Mouse (Mus musculus) mouse trophoblast stem cell (cell line): Measurements from ENCODE around the gene Zcchc10.
"Not testable (repeated sequence)": the region's sequence is repeated elsewhere in the genome, so short reads cannot be mapped to it uniquely, and the experiment has no call there.

Experiments
- in situ Hi-C, 2 experiments: fragments of 300-500 bp; cut with MseI, MboI; formaldehyde crosslinking; loops; 2 replicates in 1 of 2; 3 replicates in 1 of 2; pipeline ENCODE4 v1.15.1; 2025

Gene Zcchc10

GRCm38 (mm10) chr11:53324512-53324968 lies at the start of gene Zcchc10:
Gene Zcchc10, plus strand, starts transcription at chr11:53324679.
- in situ Hi-C loops: no loop called here

- in situ Hi-C loops: no loop called here
Measured at GRCm38 (mm10) chr11:53275358-53275757, 49.1 kb upstream of the Zcchc10 start.

GRCm38 (mm10) chr11:53278411-53278810 lies 46.1 kb upstream of the Zcchc10 start:
- in situ Hi-C loops: no loop called here

DNA sequence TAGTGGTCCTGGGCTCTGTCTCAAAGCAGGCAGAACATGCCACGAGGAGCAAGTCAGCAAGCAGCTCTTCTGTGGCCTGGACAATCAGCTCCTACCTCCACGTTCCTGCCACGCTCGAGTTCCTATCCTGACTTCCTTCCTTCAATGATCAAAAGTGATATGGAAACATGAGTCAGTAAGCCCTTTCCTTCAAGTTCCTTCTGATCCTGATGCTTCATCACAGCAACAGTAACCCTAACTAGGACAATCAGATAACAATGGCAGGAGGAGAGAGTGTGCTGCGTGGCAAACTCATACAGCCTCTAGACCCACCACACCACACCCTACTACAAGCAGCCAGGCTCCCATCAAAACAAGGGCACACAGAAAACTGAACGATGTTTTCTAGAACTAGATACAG lies 38.6 kb upstream of the Zcchc10 start:
- in situ Hi-C loops: no loop called here

DNA sequence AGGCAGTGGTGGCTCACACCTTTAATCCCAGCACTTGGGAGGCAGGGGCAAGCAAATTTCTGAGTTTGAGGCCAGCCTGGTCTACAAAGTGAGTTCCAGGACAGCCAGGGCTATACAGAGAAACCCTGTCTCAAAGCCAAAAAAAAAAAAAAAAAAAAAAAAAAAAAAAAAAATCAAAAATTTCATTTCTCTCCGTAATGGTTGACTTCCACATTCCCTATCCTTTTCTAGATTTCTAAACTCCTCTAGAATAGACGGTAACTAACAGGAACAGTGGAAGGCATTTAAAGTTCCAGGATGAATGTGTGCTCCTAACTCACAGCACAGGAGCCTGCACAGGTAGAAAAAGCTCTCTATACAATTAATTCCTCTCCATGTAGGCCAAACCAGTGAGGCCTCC lies 34.3 kb upstream of the Zcchc10 start:
- in situ Hi-C loops: not testable (repeated sequence)

DNA sequence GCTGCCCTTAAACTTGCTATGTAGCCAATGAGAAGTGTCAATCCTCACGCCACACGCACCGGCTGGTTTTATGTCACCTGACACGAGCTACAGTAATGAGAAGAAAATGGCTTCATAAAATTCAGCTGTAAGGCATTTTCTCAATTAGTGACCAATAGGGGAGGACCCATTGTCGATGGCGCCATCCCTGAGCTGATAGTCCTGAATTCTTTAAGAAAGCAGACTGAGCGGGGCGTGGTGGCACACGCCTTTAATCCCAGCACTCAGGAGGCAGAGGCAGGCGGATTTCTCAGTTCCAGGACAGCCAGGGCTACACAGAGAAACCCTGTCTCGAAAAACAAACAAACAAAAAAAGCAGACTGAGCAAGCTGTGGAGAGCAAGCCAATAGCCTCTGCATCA lies 33.6 kb upstream of the Zcchc10 start:
- in situ Hi-C loops: no loop called here

DNA sequence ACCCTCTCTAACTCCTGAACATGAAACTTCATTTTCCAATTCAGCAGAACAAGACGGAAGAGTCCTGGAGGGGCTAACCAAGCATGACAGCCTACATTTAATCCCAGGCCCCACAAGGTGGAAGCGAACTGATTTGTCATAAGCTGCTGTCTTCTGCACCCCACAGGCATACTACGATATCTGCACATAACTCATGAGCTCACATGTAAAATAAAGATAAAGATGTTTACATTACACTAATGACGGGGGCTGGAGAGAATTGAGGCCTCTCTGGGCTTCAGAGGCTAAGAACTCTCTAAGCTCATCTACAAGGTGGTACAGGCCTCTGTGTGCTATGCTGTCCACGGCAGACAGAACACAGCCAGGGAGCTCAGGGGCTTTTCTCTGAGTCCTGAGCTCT lies 30.0 kb upstream of the Zcchc10 start:
- in situ Hi-C loops: no loop called here

GRCm38 (mm10) chr11:53296880-53297279 lies 27.6 kb upstream of the Zcchc10 start:
- in situ Hi-C loops: no loop called here

DNA sequence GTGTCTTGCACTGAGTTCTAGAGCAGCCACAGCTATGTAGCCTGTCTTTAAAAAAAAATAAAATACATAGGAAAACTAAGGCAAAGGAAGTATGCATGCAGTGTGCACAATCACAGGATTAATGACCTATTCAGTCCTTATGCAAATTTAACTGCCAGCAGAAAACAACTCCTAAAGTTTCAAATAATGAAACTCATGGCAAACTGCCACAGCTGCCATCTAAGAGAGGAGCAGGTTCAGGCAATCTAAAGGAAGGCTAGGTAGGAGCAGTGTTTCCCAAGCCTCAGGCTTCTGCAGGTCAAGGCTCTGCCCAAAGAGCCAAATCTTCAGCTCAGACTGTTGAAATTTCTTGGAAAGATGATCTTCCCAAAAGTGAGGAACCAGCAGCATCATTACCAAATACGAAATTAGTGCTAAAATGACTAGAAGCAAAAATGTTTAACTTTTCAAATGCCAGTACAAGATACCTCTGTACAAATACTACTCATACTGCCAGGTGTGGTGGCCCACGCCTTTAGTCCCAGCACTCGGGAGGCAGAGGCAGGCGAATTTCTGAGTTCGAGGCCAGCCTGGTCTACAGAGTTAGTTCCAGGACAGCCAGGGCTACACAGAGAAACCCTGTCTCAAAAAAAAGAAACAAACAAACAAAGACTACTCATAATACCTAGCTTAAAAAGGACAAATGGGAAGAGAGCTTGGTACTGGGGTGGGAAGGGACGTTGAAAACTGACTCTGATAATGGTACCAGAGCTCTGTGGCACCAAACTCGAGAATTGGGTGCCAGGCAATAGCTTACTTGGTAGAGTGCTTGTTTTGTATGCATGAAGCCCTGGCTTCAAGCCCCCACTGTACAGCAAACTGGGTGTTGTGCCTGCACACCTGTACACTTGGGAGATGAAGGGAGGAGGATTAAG lies 26.3 kb upstream of the Zcchc10 start:
- in situ Hi-C loops: no loop called here

DNA sequence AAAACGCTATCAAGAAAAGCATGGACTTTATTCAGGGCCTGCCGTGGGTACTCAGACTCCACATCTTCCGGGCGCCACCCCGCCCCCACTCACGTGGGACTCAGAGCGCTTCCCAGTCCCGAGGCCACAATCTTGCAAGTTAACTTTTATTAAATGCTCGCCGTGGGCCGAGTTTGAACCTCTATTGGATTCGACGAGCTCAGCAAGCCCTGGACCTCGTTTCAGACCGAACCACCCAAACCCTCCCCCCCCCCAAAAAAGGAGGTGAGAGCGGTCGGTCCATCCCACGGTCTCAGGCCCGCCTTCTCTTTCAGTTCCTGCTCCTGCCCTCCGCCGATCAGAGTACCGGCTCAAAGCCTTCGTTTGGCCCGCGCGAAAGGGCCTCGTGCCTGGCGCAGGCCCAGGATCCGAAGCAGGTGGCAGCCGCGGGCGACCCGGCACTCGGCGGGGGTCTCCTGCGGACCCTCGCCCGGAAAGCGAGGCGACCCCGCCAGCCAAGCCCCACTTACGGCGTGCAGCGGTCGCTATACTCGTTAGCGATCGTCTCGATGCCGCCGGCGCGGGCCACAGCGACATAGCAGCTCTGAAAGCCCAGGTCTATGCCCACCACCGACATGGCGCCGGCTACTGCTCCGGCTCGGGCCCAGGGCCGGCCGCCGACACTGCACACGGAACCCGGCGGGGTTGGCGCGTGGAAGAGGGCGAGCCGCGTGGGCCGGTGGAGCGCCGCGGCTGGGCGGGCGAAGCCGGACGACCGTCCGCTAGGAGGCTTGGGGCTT lies 24.7 kb upstream of the Zcchc10 start:
- in situ Hi-C loops: no loop called here

- in situ Hi-C loops: no loop called here
Measured at GRCm38 (mm10) chr11:53300330-53301166, 23.9 kb upstream of the Zcchc10 start, which contains the start of gene Hspa4. Gene Hspa4, minus strand, starts transcription at chr11:53300457.

- in situ Hi-C loops: no loop called here
Measured at GRCm38 (mm10) chr11:53301167-53301515, 23.3 kb upstream of the Zcchc10 start.

DNA sequence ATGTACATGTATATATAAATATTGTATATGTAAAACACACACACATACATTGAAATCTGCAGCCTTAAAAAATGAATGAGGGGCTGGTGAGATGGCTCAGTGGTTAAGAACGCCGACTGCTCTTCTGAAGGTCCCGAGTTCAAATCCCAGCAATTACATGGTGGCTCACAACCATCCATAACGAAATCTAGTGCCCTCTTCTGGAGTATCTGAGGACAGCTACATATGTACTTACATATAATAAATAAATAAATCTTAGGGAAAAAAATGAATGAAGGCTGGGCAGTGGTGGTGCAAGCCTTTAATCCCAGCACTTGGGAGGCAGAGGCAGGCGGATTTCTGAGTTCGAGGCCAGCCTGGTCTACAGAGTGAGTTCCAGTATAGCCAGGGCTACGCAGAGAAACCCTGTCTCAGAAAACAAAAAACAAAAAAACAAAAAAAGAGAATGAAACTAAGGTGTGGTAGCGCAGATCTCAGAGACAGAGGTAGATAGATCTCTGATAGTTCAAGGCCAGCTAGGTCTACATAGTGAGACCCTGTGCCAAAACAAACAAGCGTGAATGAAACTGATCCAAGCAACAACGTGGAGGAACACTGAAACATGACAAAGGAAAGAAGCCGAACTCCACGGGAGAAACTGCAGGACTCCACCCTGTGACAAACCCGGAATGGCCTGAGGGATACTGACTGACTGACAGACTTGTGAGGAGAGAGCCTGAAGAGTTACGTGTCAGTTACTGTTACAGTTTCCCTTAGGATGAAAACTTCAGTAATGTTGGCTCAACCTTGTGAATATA lies 20.2 kb upstream of the Zcchc10 start:
- in situ Hi-C loops: no loop called here

DNA sequence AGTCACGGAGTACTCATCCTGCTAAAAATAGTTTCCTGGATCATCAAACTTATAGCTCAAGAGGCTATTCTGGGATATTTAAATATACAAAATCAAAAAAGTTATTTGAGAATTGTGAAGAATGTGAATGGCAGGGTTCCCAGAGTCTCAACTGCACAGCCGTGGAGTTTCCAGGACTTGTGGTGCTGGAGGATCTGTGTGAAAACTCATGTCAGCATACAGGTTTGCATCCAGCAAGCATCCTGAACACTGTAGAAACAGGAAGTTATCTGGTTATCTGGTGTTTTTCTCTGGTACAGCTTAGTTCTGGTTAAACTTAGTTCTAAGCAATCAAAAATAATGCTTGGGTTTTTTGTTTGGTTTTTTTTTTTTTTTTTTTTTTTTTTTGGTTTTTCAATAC lies 17.5 kb upstream of the Zcchc10 start:
- in situ Hi-C loops: no loop called here

- in situ Hi-C loops: no loop called here
Measured at GRCm38 (mm10) chr11:53307558-53308065, 16.9 kb upstream of the Zcchc10 start.

DNA sequence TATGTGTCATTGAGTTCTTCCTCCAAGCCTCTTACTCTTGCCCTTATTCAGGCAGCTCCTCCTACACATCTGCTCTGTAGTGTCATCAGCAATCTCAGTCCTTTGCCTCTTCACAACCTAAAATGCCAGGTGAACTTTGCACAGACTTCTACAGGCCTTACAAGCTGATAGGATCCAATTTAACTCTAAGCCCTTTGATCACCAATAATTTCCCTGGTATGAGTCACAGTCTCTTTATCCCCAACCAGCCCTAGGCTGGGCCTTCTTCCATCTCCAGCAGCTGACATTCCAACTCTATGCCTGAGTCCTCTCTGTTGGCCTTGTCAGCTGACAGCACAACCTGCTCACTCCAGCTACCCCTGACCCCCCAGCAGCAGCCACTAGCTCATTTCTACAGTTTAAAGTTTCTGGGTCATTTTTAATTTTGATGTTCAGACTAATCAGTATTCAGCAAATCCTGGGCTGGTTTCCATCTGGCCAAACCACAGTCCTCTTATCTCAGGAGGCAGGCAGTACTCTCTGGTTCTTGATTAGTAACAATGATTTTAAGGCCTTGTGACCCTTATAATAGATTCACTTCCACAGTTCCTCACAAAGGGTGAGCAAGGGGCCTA lies 16.1 kb upstream of the Zcchc10 start:
- in situ Hi-C loops: no loop called here

GRCm38 (mm10) chr11:53308884-53309310 lies 15.6 kb upstream of the Zcchc10 start:
- in situ Hi-C loops: no loop called here

GRCm38 (mm10) chr11:53311385-53311784 lies 13.1 kb upstream of the Zcchc10 start:
- in situ Hi-C loops: no loop called here

- in situ Hi-C loops: not testable (repeated sequence)
Measured at GRCm38 (mm10) chr11:53312823-53313222, 11.7 kb upstream of the Zcchc10 start.

DNA sequence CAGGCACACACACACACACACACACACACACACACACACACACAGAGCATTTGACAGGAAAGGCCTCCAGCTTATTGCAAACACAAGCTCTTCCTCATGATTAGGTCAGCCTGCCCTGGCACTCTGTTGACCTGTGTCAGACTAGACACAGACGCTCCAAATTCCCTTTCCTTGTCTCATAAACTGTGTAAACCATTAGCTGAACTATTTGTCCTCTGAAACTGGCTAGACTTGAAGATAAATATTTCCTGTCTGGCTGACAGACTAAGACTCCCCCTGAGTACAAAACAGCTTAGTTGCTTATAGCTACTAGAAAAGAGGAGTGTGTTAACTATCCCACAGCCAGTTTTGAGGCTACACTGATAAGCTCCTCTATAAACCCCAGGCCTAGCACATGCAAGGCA lies 9.7 kb upstream of the Zcchc10 start:
- in situ Hi-C loops: no loop called here
